Mouse (Mus musculus) liver, embryonic 14.5 days (tissue): ENCODE results near the gene Col19a1. TPM values are rescaled to one million over a fixed set of nuclear protein-coding genes. Genes with fewer than 3 reads are reported as not detected.

Source experiments
- ATAC-seq: fragments of 200-750 bp; cut with Nextera tagmentation; 2 replicates; pipeline ENCODE4 v1.8.0; 2017; ENCODE audit warnings: moderate number of reproducible peaks, mild to moderate bottlenecking, moderate library complexity; ENCODE audit not compliant: insufficient read depth
- DNase-seq, 3 experiments: peaks; one replicate each; pipeline ENCODE4 v3.0.0-alpha.2; 2012 to 2013; ENCODE audit warnings: low read depth in 3 of 3, low spot score in 3 of 3
- H3K27ac ChIP-seq: fragments of 300-500 bp; sonication (generic); 2 replicates; pipeline ENCODE4 v1.5.1; 2014; ENCODE audit warnings: moderate library complexity, mild to moderate bottlenecking, control low read depth, inconsistent platforms
- H3K27me3 ChIP-seq: fragments of 300-500 bp; sonication (generic); 2 replicates; pipeline ENCODE4 v1.6.1; 2014; ENCODE audit warnings: mild to moderate bottlenecking, low read length, moderate library complexity; ENCODE audit not compliant: control insufficient read depth, insufficient read depth
- H3K36me3 ChIP-seq: fragments of 300-500 bp; sonication (generic); replicated peaks from 2 replicates; pipeline ENCODE4 v1.6.1; 2014; ENCODE audit warnings: low read depth; ENCODE audit not compliant: control insufficient read depth, insufficient read depth
- H3K4me1 ChIP-seq, 2 experiments: fragments of 200-500 bp in 1 of 2; fragments of 300-500 bp in 1 of 2; sonication (generic) in 1 of 2; replicated peaks; 2 replicates each; pipeline ENCODE4 v1.6.1; 2012 to 2014; ENCODE audit warnings: antibody characterized with exemption in 1 of 2, inconsistent platforms in 1 of 2, low read length in 1 of 2; ENCODE audit not compliant: control insufficient read depth in 2 of 2, insufficient read depth in 2 of 2
- H3K4me2 ChIP-seq: fragments of 300-500 bp; sonication (generic); 2 replicates; pipeline ENCODE4 v1.6.1; 2014; ENCODE audit warnings: low read depth, mild to moderate bottlenecking, control low read depth, moderate library complexity
- H3K4me3 ChIP-seq, 2 experiments: fragments of 200-500 bp in 1 of 2; fragments of 300-500 bp in 1 of 2; sonication (generic) in 1 of 2; 2 replicates each; pipeline ENCODE4 v1.5.1; 2012 to 2014; ENCODE audit warnings: low read depth in 2 of 2, low read length in 2 of 2, mild to moderate bottlenecking in 2 of 2, control low read depth in 1 of 2, inconsistent platforms in 1 of 2, moderate library complexity in 1 of 2; ENCODE audit not compliant: insufficient read depth in 1 of 2
- H3K9ac ChIP-seq: fragments of 300-500 bp; sonication (generic); replicated peaks from 2 replicates; pipeline ENCODE4 v1.6.1; 2014; ENCODE audit warnings: mild to moderate bottlenecking, control low read depth, moderate library complexity
- H3K9me3 ChIP-seq: fragments of 300-500 bp; sonication (generic); 2 replicates; pipeline ENCODE4 v1.6.1; 2016; ENCODE audit warnings: low read length, mixed read lengths; ENCODE audit not compliant: control insufficient read depth
- CTCF ChIP-seq: IDR thresholded peaks from 2 replicates; pipeline ENCODE4 v1.5.1; 2016; ENCODE audit warnings: antibody characterized with exemption, low read depth, control low read depth
- EP300 ChIP-seq: IDR thresholded peaks from 2 replicates; pipeline ENCODE4 v1.6.1; 2016; ENCODE audit warnings: antibody characterized with exemption, low read depth
- WGBS: fragments of 180-500 bp; shearing (Covaris S2); extraction: QIAGEN DNeasy Blood & Tissue Kit; methylation state at CpG from one replicate; pipeline ENCODE4 v1.1.7; 2014; ENCODE audit not compliant: insufficient replicate concordance; 5-methylcytosine and 5-hydroxymethylcytosine counted together
- polyA plus RNA-seq, 2 experiments: library from polyadenylated mRNA; depleted of rRNA in 1 of 2; stranded (reverse) in 1 of 2; unstranded in 1 of 2; fragments of >200 nt; fragmentation: Nextera tagmentation in 1 of 2; extraction: Ambion mirVana in 1 of 2; gene quantifications; 2 replicates each; pipeline versions ENCODE4 v1.2.1 to v1.2.3; 2012 to 2014

Col19a1 gene
- polyA plus RNA-seq, 2 experiments, result not detected

DNA sequence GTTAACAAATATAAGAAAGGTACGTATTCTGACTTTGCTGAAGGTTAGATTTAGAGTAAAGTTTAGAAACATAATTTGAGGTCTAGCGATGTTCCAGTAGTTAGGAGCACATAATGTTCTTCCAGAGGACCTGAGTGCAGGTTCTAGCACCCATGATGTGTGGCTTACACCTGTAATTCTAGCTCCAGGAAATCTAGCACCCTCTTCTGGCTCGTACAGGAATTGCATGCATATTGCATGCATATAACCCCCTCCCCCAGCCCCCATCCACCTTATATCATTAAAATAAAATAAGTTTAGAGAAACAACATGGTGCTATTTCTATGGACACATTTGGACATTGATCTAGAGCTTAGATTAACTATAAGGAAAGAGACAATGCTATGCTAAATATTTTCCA lies 286.6 kb downstream of the Col19a1 start:
- no peaks in the 10 kb centered on the region for H3K36me3 ChIP-seq
- H3K27me3 ChIP-seq, result no peaks in the 10 kb centered on the region
- 63% methylated on average over 3 of the region's 3 CpGs for WGBS
- no peak for DNase-seq
- TF ChIP-seq EP300, result no peak
- peak; percentile 20; the same call in 1 of the 2 replicates for TF ChIP-seq CTCF
- no peak overlapping the region for H3K4me2 ChIP-seq
- no peak overlapping the region for H3K4me3 ChIP-seq
- no peaks in the 10 kb centered on the region for H3K9me3 ChIP-seq
- H3K4me1 ChIP-seq, result no peaks in the 10 kb centered on the region
- H3K9ac ChIP-seq, result no peak overlapping the region
- no peak for ATAC-seq
- no peak overlapping the region for H3K27ac ChIP-seq

DNA sequence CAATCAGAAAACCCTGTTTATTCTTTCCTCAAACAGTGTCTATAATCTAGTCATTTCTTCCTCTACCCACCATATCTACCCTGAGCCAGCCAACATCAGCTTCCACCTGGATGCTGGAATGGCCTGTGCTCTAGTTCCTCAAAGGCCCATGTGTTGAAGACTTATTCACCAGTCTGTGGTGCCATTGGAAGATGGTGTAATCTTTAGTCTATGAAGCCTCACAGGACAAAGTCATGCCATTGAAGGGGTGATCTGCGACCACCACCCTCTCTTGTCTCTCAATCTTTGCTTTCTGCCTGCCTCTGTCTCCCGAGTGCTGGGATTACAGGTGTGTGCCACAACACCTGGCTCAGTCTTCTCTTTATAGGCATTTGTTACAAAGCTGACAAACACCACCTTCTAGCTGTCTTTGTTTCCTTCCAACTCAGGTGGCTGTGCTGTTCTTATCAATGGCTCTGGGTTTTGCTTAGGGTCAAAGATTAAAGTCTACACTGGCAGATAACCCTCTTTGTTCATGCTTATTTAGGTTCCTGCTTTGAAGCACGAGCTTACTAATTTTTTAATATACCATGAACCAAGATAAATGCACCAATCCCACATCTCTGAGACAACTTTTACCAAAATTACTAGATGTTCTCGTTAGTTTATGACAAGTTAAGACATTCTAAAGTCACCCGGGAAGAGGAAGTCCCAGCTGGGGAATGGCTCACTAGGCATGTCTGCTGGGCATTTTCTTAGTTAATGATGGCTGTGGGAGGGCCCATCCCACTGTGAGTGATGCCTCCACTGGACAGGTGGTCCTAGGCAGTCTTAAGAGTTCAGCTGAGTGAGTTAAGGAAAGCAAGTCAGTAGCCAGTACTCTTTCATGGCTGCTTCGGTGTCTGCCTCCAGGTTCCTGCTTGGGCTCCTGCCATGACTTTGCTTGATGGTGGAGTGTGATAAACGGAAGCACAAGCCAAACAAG lies 292.0 kb downstream of the Col19a1 start:
- Histone ChIP-seq H3K9me3 (no peaks in the 10 kb centered on the region), H3K36me3 (no peaks in the 10 kb centered on the region), H3K4me3 (no peak overlapping the region), H3K27me3 (no peaks in the 10 kb centered on the region), H3K4me2 (no peak overlapping the region), H3K27ac (no peak overlapping the region), H3K4me1 (no peaks in the 10 kb centered on the region), H3K9ac (no peak overlapping the region)
- TF ChIP-seq CTCF (no peak), EP300 (no peak)
- 42% methylated on average over 7 of the region's 7 CpGs for WGBS
- ATAC-seq (no peak), DNase-seq (no peak)

- DNase-seq (no peak), ATAC-seq (no peak)
- H3K4me2 ChIP-seq, result no peak overlapping the region
- H3K27ac ChIP-seq, result no peak overlapping the region
- H3K36me3 ChIP-seq, result no peaks in the 10 kb centered on the region
- TF ChIP-seq CTCF (no peak), EP300 (no peak)
- H3K4me1 ChIP-seq, result no peaks in the 10 kb centered on the region
- WGBS, result 42% methylated on average over 2 of the region's 2 CpGs
- no peaks in the 10 kb centered on the region for H3K9me3 ChIP-seq
- H3K4me3 ChIP-seq, result no peak overlapping the region
- H3K27me3 ChIP-seq, result no peaks in the 10 kb centered on the region
- no peak overlapping the region for H3K9ac ChIP-seq
These were observed 294.8 kb downstream of the Col19a1 start for GRCm38 (mm10) chr1:24292515-24292914.

- Histone ChIP-seq H3K4me3 (no peak overlapping the region), H3K27ac (no peak overlapping the region), H3K9ac (no peak overlapping the region), H3K36me3 (no peaks in the 10 kb centered on the region), H3K27me3 (no peaks in the 10 kb centered on the region), H3K4me1 (no peaks in the 10 kb centered on the region), H3K4me2 (no peak overlapping the region), H3K9me3 (no peaks in the 10 kb centered on the region)
- no peak for ATAC-seq
- 32% methylated on average over 6 of the region's 6 CpGs for WGBS
- no peak for DNase-seq
- TF ChIP-seq EP300 (no peak), CTCF (no peak)
These were observed 300.9 kb downstream of the Col19a1 start for GRCm38 (mm10) chr1:24286360-24286759.

DNA sequence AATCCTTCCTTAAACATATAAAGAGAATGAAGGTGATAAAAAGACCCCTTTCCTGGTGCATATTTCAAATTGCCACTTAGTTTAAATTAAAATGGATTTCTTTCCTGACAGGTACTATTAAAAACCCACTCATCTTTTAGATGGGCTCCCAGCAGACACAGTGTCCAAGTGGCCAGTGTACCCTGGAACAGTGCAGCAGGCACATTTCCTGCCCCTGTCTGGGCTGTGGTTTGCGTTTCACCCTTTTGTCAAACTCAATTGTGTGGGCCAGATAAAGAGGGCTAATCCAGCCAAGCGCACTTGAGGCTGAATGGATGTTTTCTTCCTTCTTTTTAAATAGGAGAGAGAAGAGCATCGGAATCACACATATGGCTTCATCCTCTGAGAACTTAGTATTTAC lies 320.2 kb downstream of the Col19a1 start:
- 20% methylated on average over 3 of the region's 3 CpGs for WGBS
- H3K9me3 ChIP-seq, result no peaks in the 10 kb centered on the region
- H3K4me1 ChIP-seq, result no peaks in the 10 kb centered on the region
- H3K27me3 ChIP-seq, result no peaks in the 10 kb centered on the region
- no peak for ATAC-seq
- H3K4me2 ChIP-seq, result no peak overlapping the region
- TF ChIP-seq CTCF (no peak), EP300 (no peak)
- H3K4me3 ChIP-seq, result no peak overlapping the region
- no peaks in the 10 kb centered on the region for H3K36me3 ChIP-seq
- no peak for DNase-seq
- no peak overlapping the region for H3K9ac ChIP-seq
- no peak overlapping the region for H3K27ac ChIP-seq
